Mouse (Mus musculus) heart, embryonic 10.5 days (tissue): ENCODE results near the gene Sash1. TPM values are rescaled to one million over a fixed set of nuclear protein-coding genes. Genes with fewer than 3 reads are reported as not detected.

ENCODE experiments used
- DNase-seq: peaks from one replicate; pipeline ENCODE4 v3.0.0-alpha.2; 2017; ENCODE audit warnings: low spot score
- H3K27ac ChIP-seq: fragments of 300-500 bp; sonication (generic); 2 replicates; pipeline ENCODE4 v1.5.1; 2016; ENCODE audit warnings: mild to moderate bottlenecking
- H3K27me3 ChIP-seq: fragments of 300-500 bp; sonication (generic); 2 replicates; pipeline ENCODE4 v1.6.1; 2016; ENCODE audit warnings: mild to moderate bottlenecking; ENCODE audit not compliant: poor library complexity, insufficient read depth, severe bottlenecking
- H3K36me3 ChIP-seq: fragments of 300-500 bp; sonication (generic); 2 replicates; pipeline ENCODE4 v1.6.1; 2016; ENCODE audit warnings: mild to moderate bottlenecking, moderate library complexity
- H3K4me1 ChIP-seq: fragments of 300-500 bp; sonication (generic); 2 replicates; pipeline ENCODE4 v1.6.1; 2016; ENCODE audit warnings: mild to moderate bottlenecking
- H3K4me3 ChIP-seq: fragments of 300-500 bp; sonication (generic); 2 replicates; pipeline ENCODE4 v1.5.1; 2016; ENCODE audit warnings: mild to moderate bottlenecking, moderate library complexity
- H3K9me3 ChIP-seq: fragments of 300-500 bp; sonication (generic); 2 replicates; pipeline ENCODE4 v1.6.1; 2016; ENCODE audit warnings: mild to moderate bottlenecking, moderate library complexity
- WGBS: fragments of 180-500 bp; shearing (Covaris S2); methylation state at CpG from one replicate; pipeline ENCODE4 v1.1.7; 2016; 5-methylcytosine and 5-hydroxymethylcytosine counted together
- polyA plus RNA-seq: library from polyadenylated mRNA; unstranded; fragments of >200 nt; fragmentation: Nextera tagmentation; extraction: Ambion mirVana; gene quantifications from 2 replicates; pipeline ENCODE4 v1.2.1, GENCODE M21; 2016

The Sash1 gene
- polyA plus RNA-seq, 1 experiment from 2014 or later: 2.7 TPM

DNA sequence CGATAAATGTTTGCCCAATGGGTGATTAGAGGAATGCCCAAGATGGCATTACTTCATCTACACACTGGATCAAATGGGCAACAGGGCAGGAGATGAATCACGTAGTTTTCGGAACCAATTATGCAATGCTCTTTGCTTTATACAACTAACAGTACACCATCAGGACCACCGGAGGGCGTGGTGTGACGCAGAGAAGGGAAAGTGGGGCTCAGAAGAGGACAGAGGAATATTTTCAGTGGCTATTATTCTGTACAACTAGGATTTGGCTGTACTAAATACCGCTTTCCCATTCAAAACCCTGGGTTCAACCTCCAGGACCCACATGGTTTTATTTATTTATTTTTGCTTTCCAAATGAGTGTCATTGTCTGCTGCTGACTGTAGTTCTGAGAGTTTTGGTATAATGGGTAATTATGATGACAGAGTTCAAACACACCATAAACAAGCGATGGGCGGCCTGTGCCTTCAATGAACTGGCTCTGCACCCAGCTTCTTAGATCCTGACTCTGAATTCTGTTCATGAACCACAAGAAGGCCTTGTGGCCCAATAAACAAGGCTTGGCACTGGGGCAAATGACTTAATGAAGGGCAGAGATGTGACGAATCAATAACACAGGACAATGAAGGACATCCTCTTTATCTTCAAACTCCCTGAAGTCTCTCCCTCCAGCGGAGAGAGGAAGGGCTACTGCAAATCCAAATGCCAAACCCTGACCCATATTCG lies 114.8 kb downstream of the Sash1 start:
- H3K27ac ChIP-seq: no peak overlapping the region
- 88% methylated on average over 12 of the region's 12 CpGs for WGBS
- peaks cover 17% of the 10 kb centered on the region for H3K36me3 ChIP-seq
- H3K4me3 ChIP-seq: no peak overlapping the region
- no peaks in the 10 kb centered on the region for H3K27me3 ChIP-seq
- H3K9me3 ChIP-seq: no peaks in the 10 kb centered on the region
- peaks cover 16% of the 10 kb centered on the region for H3K4me1 ChIP-seq
- no peak for DNase-seq

DNA sequence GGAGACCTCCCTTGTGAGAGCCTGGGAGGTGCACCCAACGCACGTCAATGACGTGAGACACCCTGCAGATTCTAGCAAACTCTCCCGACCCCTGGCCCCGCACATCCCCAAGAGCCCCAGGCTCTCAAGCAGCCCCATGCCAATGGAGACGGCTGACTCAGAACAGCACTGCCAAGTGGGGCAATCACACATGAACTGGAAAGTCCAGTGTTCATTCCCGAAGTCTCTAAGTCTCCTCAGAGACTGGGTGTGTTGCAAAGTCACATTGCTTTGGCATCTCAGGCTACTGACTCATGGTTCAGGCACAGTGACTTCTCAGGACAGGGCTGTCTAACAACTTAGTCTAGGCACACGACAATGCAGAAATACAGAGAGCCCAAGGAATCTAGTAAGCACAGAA lies 117.2 kb downstream of the Sash1 start:
- DNase-seq: no peak
- Histone ChIP-seq H3K27ac (no peak overlapping the region), H3K4me3 (no peak overlapping the region), H3K9me3 (no peaks in the 10 kb centered on the region), H3K27me3 (no peaks in the 10 kb centered on the region), H3K36me3 (peaks cover 11% of the 10 kb centered on the region; the same call in 1 of the 2 replicates), H3K4me1 (peaks cover 21% of the 10 kb centered on the region)
- 86% methylated on average over 8 of the region's 8 CpGs for WGBS

DNA sequence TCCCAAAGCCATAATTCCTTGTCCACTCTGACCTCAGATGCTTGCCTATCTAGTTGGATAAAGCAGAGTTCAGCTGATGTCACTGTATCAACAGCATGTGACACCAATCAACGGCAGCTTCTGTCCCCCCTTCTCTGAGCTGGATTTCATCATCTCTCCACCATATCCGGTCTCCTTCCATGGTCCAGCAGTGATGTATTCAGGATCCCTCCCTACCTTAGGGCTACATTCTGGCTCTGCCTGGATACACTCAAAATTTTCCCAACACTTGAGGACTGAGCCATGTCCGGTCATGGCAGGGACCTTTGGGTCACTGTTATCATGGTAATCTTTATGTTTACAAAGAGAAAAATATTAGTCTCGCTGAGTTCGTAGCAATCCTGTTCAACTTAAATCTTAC lies 118.5 kb downstream of the Sash1 start:
- H3K9me3 ChIP-seq: no peaks in the 10 kb centered on the region
- H3K27ac ChIP-seq: no peak overlapping the region
- no peak overlapping the region for H3K4me3 ChIP-seq
- 82% methylated on average over 5 of the region's 5 CpGs for WGBS
- no peak for DNase-seq
- H3K27me3 ChIP-seq: no peaks in the 10 kb centered on the region
- H3K4me1 ChIP-seq: peaks cover 22% of the 10 kb centered on the region
- peaks cover 12% of the 10 kb centered on the region; the same call in 1 of the 2 replicates for H3K36me3 ChIP-seq

DNA sequence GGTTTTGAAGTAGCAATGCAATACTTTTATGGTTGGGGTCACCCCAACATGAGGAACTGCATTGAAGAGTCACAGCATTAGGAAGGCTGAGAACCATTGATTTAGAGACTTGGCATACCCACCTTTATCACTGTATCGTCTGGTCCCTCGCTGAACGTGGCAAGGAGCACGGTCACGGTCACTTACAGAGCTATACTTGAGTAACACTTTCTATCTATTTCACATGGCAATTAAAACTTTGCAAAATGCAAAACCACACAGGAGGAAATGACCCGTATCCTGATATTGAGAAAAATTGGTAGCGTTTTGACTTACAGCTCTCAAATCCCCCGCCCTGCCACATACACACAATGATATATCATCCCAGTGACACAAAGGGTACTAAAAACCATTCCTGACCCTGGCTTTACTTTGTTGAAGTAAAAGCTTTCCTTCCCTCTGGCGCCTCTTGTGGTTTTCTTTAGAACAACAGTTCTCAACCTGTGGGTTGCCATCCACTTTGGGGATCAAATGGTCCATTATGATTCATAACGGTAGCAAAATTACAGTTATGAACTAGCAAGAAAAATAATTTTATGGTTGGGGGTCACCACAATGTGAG lies 119.8 kb downstream of the Sash1 start:
- Histone ChIP-seq H3K4me1 (peaks cover 23% of the 10 kb centered on the region), H3K27ac (no peak overlapping the region), H3K4me3 (no peak overlapping the region), H3K27me3 (no peaks in the 10 kb centered on the region), H3K36me3 (peaks cover 12% of the 10 kb centered on the region; the same call in 1 of the 2 replicates), H3K9me3 (no peaks in the 10 kb centered on the region)
- DNase-seq: no peak
- WGBS: 81% methylated on average over 10 of the region's 10 CpGs

DNA sequence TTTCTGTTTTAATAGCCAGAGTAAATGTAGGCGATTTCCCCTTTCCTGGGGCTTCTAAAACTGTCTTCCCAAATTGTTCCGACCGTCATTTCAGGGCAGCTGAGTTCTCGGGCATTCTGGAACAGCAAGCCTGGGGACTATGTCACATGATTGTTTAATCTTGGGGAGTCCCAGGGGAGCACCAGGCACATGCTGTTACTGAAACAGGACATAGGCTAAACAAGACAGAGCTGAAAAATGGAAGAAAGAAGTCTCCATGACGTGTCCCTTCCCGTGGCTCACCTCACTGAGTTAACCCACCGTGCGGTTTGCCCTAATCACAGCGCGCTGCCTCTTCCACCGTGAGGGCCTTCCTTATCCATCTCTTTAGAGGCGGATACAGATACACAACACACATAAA lies 123.1 kb downstream of the Sash1 start:
- DNase-seq: no peak
- 49% methylated on average over 12 of the region's 12 CpGs for WGBS
- Histone ChIP-seq H3K27ac (peak overlapping the region; percentile 53), H3K9me3 (no peaks in the 10 kb centered on the region), H3K4me3 (peak overlapping the region; percentile 46), H3K4me1 (peaks cover 23% of the 10 kb centered on the region), H3K36me3 (0 out of 2 replicates have a peak, but pooled peaks cover 2% of the 10 kb centered on the region), H3K27me3 (no peaks in the 10 kb centered on the region)

DNA sequence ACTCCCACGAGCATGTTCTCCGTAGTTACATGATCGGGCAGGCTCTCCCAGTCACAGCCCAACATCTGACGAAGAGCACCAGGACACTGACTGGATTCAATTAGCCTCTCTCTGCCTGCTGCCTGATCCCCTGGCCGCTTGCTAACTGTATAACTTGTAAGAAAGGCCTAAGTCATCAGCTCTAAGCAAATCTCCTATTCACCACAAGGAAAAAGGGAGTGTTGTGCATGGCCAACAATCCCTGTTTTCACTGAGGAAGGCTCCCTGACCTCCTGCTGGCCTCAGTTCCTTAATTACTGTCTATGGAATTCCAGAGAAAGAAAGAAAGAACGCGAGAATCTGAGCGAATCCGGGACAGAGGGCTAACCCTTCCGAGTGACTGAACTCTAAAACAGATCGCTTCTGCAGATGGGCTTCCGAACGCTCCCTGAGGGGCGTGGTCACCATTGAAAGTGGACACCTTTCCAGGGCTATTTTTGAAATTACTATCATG lies 123.6 kb downstream of the Sash1 start:
- peak overlapping the region; percentile 46 for H3K4me3 ChIP-seq
- H3K4me1 ChIP-seq: peaks cover 27% of the 10 kb centered on the region
- H3K36me3 ChIP-seq: 0 out of 2 replicates have a peak, but pooled peaks cover 2% of the 10 kb centered on the region
- peak overlapping the region; percentile 74 for H3K27ac ChIP-seq
- no peaks in the 10 kb centered on the region for H3K9me3 ChIP-seq
- no peak for DNase-seq
- H3K27me3 ChIP-seq: no peaks in the 10 kb centered on the region
- WGBS: 24% methylated on average over 14 of the region's 14 CpGs

DNA sequence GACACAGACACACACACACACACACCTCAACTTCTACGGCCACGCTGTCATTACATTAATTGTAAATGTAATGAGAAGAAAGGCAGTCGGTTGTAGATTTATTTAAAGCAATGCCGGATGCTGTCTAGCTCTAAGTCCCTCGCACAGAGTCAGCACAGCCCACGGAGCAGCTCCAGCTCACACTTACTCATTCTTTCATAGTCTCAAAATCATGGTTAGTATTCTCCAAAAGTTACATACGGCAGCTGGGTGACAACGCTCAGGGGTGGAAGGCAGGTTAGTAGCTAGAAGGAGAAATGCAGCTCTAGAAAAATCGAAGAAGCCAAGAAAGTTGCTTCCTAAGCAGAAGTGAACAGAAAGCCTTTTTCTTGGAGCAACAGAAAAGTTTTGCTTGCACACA lies 124.2 kb downstream of the Sash1 start:
- no peak for DNase-seq
- Histone ChIP-seq H3K4me3 (peak overlapping the region; percentile 46), H3K36me3 (0 out of 2 replicates have a peak, but pooled peaks cover 2% of the 10 kb centered on the region), H3K27me3 (no peaks in the 10 kb centered on the region), H3K4me1 (peaks cover 27% of the 10 kb centered on the region), H3K27ac (peak overlapping the region; percentile 74), H3K9me3 (no peaks in the 10 kb centered on the region)
- 78% methylated on average over 9 of the region's 9 CpGs for WGBS

DNA sequence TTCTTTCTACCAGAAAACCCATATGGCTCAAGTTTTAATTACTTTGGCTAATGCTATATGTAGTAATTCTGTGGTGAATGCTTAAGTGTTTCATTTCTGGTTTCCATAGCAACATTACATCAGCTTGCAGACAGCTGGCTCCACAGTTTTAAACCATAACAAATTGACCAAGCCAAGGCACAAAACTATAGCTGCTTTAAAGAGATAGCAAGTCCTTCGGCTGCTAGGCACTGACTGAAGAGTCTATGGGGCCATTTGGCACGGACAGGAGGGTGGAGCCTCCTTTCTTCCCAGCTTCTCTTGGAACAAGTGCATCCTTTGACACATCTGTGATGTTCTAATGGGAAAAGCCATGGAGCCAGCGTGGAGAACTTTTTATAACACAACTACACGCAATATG lies 125.3 kb downstream of the Sash1 start:
- Histone ChIP-seq H3K36me3 (0 out of 2 replicates have a peak, but pooled peaks cover 2% of the 10 kb centered on the region), H3K27ac (no peak overlapping the region), H3K4me3 (no peak overlapping the region)

DNA sequence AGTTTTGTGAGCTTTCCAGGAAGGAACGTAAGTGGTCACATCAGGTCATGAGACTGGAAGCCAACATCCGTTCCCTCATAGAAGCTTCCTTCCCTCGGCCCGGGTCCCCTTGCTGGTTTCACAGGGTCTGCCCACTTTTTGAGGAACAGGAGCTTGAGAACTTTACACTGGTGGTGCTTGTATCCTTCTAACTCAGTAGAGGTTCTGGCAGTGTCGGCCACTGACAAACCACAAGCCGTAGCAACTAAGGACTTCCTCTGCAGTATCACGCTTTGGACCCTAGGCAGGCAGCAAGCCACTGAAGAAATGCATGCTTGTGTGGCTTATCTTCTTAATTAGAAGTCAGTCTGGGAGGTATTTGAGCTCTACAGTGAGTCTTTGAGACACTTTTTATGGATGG lies 126.6 kb downstream of the Sash1 start:
- 0 out of 2 replicates have a peak, but pooled peaks cover 2% of the 10 kb centered on the region for H3K36me3 ChIP-seq
- no peak overlapping the region for H3K4me3 ChIP-seq
- no peaks in the 10 kb centered on the region for H3K9me3 ChIP-seq
- 76% methylated on average over 7 of the region's 7 CpGs for WGBS
- H3K4me1 ChIP-seq: peaks cover 22% of the 10 kb centered on the region
- no peak overlapping the region for H3K27ac ChIP-seq
- no peak for DNase-seq
- no peaks in the 10 kb centered on the region for H3K27me3 ChIP-seq

More for the DNA sequence above, 125.3 kb downstream of the Sash1 start:
- Histone ChIP-seq H3K9me3 (no peaks in the 10 kb centered on the region), H3K27me3 (no peaks in the 10 kb centered on the region), H3K4me1 (peaks cover 26% of the 10 kb centered on the region)
- DNase-seq: no peak
- WGBS: 59% methylated on average over 4 of the region's 4 CpGs

DNA sequence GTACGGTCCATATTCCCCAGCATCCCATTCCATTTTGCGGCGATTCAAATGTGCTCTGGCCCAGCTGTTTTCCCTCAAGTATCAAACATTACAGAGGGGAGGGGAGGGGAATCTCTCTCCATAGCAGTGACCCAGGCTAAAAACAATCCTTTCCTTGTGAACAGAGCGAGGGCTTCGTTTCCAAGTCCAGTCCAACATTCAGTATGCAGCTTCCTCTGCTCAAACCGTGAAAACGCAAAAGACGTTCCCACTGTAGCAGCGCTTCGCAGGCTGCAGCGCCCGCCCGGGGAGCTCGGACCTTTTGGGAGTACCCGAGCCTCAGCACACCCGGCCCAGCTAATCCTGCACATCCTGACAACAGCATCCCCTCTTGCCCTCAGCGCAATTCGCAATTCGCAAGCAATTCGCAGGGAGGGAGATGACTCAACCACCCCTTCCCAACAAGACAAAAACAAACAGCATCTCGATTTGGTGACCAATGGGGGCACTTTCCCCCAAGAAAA lies 128.4 kb downstream of the Sash1 start:
- Histone ChIP-seq H3K9me3 (no peaks in the 10 kb centered on the region), H3K4me1 (peaks cover 14% of the 10 kb centered on the region; the same call in 1 of the 2 replicates), H3K36me3 (0 out of 2 replicates have a peak, but pooled peaks cover 4% of the 10 kb centered on the region), H3K27me3 (no peaks in the 10 kb centered on the region), H3K27ac (0 out of 2 replicates have a peak overlapping the region, but pooled peaks have one; percentile 5), H3K4me3 (no peak overlapping the region)
- 42% methylated on average over 21 of the region's 21 CpGs for WGBS
- no peak for DNase-seq

DNA sequence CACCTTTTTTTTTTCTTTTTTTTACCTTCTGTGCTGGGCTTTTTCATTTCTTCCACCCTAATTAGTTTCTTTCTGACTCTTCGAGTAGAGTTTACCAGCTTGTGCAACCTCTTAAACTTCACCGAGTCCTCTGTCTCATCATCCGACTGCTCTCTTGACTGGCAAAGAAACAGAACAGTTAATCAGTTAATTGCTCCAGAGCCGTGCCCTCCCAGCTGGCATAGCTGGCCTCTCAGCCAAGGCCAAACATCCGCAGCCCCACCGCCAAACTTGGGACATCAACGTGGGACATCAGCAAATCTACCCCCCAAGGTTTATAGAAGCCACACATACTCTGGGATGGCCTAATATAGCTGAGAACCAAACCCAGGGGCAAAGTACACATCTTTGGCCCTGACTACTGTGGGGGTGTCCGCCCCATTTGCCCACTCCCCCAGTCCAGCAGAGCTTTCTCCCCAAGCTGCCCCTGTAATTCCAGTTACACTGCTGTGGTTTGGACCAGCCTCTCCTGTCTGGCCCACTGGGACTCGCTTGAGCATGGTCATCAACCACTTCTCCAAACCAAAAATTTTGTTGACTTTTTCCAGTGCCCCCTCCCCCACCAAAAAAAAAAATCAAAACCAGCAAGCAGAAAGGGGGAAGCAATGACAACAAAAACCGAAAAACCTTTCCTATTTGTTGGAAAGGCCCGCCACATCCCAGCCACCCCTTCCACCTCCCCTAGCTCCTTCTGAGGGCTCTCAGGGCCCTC lies 129.1 kb downstream of the Sash1 start:
- Histone ChIP-seq H3K9me3 (no peaks in the 10 kb centered on the region), H3K4me1 (peaks cover 9% of the 10 kb centered on the region; the same call in 1 of the 2 replicates), H3K27ac (no peak overlapping the region), H3K4me3 (no peak overlapping the region), H3K36me3 (0 out of 2 replicates have a peak, but pooled peaks cover 4% of the 10 kb centered on the region), H3K27me3 (no peaks in the 10 kb centered on the region)
- WGBS: 82% methylated on average over 11 of the region's 11 CpGs
- no peak for DNase-seq

DNA sequence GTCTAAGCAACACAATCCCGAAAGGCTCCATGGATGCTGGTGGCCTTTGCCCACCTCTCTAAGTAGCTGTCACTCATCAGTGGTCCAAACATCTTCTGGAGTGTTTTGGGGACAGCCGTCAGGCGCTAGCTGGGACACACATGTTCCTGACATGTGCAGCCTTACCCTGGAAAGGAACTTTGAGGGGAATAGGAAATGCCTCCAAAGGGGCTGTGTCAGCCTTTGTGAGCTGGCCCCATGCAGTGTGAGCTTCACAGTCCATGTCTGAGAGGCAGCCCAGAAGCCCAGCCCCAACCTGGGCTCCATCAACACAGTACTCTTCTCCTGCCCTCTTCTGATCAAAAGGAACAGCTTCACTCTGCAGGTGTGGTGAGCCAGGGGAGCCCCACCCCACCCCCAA lies 132.5 kb downstream of the Sash1 start:
- DNase-seq: no peak
- H3K27ac ChIP-seq: no peak overlapping the region
- WGBS: 93% methylated on average over 3 of the region's 3 CpGs
- H3K27me3 ChIP-seq: no peaks in the 10 kb centered on the region
- no peaks in the 10 kb centered on the region for H3K9me3 ChIP-seq
- H3K36me3 ChIP-seq: peaks cover 15% of the 10 kb centered on the region; the same call in 1 of the 2 replicates
- H3K4me3 ChIP-seq: no peak overlapping the region
- peaks cover 7% of the 10 kb centered on the region; the same call in 1 of the 2 replicates for H3K4me1 ChIP-seq
